Comparison of ENCODE assay signal across 9 mouse cellular contexts in genomic region chr11:4987487-4987852, GRCm38 (mm10). TPM values are rescaled to one million over a fixed set of nuclear protein-coding genes. Genes with fewer than 3 reads are reported as not detected.
DNase-seq lines count a peak whose midpoint lies in the region; ATAC-seq and TF ChIP-seq lines count a peak whose summit lies in the region.
"Had no signal": no experiment of that assay in that cellular context is flagged by ENCODE, and none has a peak within 500 bp of the region (broad histone marks: within the 10 kb centered on the region; RNA-seq: fewer than 3 reads in every experiment).

No protein-coding gene starts in this region.

- H3K4me3 ChIP-seq in cerebellum, adult 2 months (replicated peaks; ENCODE audit: insufficient read depth, low read depth, low read length), result peak overlapping the region; percentile 67
- peak overlapping the region; percentile 79 to 87 for H3K4me3 ChIP-seq in liver, embryonic 14.5 days (ENCODE audit: insufficient read depth in 1 of 2, low read depth in 2 of 2, low read length in 2 of 2)

- no peak for ATAC-seq in liver, embryonic 14.5 days (ENCODE audit: insufficient read depth)

- no peaks in the 10 kb centered on the region for H3K9me3 ChIP-seq in liver, embryonic 14.5 days (ENCODE audit: control insufficient read depth, low read length)

- 32% methylated on average over 11 of the region's 11 CpGs for WGBS in cerebellum, adult 2 months
- WGBS in liver, embryonic 14.5 days (ENCODE audit: insufficient replicate concordance), result 34% methylated on average over 11 of the region's 11 CpGs

- peaks cover 21% of the 10 kb centered on the region for H3K4me1 ChIP-seq in cerebellum, adult 2 months (ENCODE audit: control insufficient read depth, insufficient read depth, low read length)
- peaks cover 19 to 46% of the 10 kb centered on the region in 2 experiments for H3K4me1 ChIP-seq in liver, embryonic 14.5 days (replicated peaks; ENCODE audit: control insufficient read depth in 2 of 2, insufficient read depth in 2 of 2, low read length in 1 of 2)

- peaks cover 9% of the 10 kb centered on the region for H3K36me3 ChIP-seq in liver, embryonic 14.5 days (replicated peaks; ENCODE audit: control insufficient read depth, insufficient read depth, low read depth)

- TF ChIP-seq CTCF in cerebellum, adult 2 months (IDR thresholded peaks at IDR 0.05; ENCODE audit: borderline replicate concordance, insufficient read depth, low read depth, low read length), result no peak
- TF ChIP-seq CTCF in liver, embryonic 14.5 days (IDR thresholded peaks at IDR 0.05; ENCODE audit: low read depth), result no peak

- no peaks in the 10 kb centered on the region for H3K27me3 ChIP-seq in cerebellum, adult 2 months (ENCODE audit: control insufficient read depth, insufficient read depth, low read length)
- H3K27me3 ChIP-seq in liver, embryonic 14.5 days (ENCODE audit: control insufficient read depth, insufficient read depth, low read length), result no peaks in the 10 kb centered on the region

- DNase-seq in cerebellum, adult 2 months, result no peak
- DNase-seq in cerebellum, postnatal 4 days (ENCODE audit: low spot score in 2 of 2), result no peak
- peak; percentile 15 for DNase-seq in thymus, postnatal 0 days (ENCODE audit: low spot score)
- DNase-seq in thymus, adult 18-20 months, result no peak
- DNase-seq in liver, embryonic 14.5 days (ENCODE audit: low read depth in 3 of 3, low spot score in 3 of 3), result no peak
- DNase-seq in urinary bladder, postnatal 4 days (ENCODE audit: low spot score in 2 of 2), result no peak
- DNase-seq in layer of hippocampus, adult 18-20 months (ENCODE audit: low spot score in 2 of 2), result no peak
- no peak for DNase-seq in adrenal gland, postnatal 25 days
- DNase-seq: cerebellum, postnatal 14 days had no signal

- 0 out of 2 replicates have a peak overlapping the region, but pooled peaks have one; percentile 44 for H3K27ac ChIP-seq in cerebellum, adult 2 months (ENCODE audit: insufficient read depth, low read length)
- H3K27ac ChIP-seq in liver, embryonic 14.5 days, result peak overlapping the region; percentile 58

- H3K4me2 ChIP-seq in liver, embryonic 14.5 days (ENCODE audit: low read depth), result peak overlapping the region; percentile 89

- H3K9ac ChIP-seq in liver, embryonic 14.5 days (replicated peaks), result peak overlapping the region; percentile 84

- no peak for TF ChIP-seq EP300 in liver, embryonic 14.5 days (IDR thresholded peaks at IDR 0.05; ENCODE audit: low read depth)

- no peak for TF ChIP-seq POLR2A in cerebellum, adult 2 months (IDR thresholded peaks at IDR 0.05; ENCODE audit: borderline replicate concordance, insufficient read depth, low read length)

RNA-seq across cellular contexts. Expression of gene Ap1b1, which starts 0.8 kb away (rescaled TPM):
- polyA plus RNA-seq in cerebellum, adult 2 months (2012; rRNA removed), result 180 and 181 TPM in 2 replicates
- 56.7 and 59.0 TPM in 2 replicates for polyA plus RNA-seq in thymus, postnatal 0 days (2015; fragmentation: Nextera tagmentation; extraction: Ambion mirVana)
- 54.1 and 58.8 TPM in 2 replicates for polyA plus RNA-seq in liver, embryonic 14.5 days (2012; rRNA removed)
- polyA plus RNA-seq in liver, embryonic 14.5 days (2014; fragmentation: Nextera tagmentation; extraction: Ambion mirVana), result 64.1 and 77.8 TPM in 2 replicates
- total RNA-seq in layer of hippocampus, adult 18-20 months (2021), result 100 to 1,000 TPM; 155 TPM
- total RNA-seq in adrenal gland, postnatal 25 days (2021), result 59.8 and 68.0 TPM in 2 replicates

RNA-seq across cellular contexts. Expression of gene Nefh, which starts 39.6 kb away (rescaled TPM):
- 197 and 273 TPM in 2 replicates for polyA plus RNA-seq in cerebellum, adult 2 months (2012; rRNA removed)
- 3.1 and 3.9 TPM in 2 replicates for polyA plus RNA-seq in thymus, postnatal 0 days (2015; fragmentation: Nextera tagmentation; extraction: Ambion mirVana)
- polyA plus RNA-seq in liver, embryonic 14.5 days (2012; rRNA removed), result 0.08 and 0.16 TPM in 2 replicates
- 0.22 and 0.29 TPM in 2 replicates for polyA plus RNA-seq in liver, embryonic 14.5 days (2014; fragmentation: Nextera tagmentation; extraction: Ambion mirVana)
- 10 to 100 TPM; 43.1 to 44.6 TPM for total RNA-seq in layer of hippocampus, adult 18-20 months (2021)
- total RNA-seq in adrenal gland, postnatal 25 days (2021), result 0.88 and 1.1 TPM in 2 replicates

Comparison
In these comparisons a context has a peak if more than half of its experiments do, and no peak if none do; other contexts are left out.
1. RNA of gene Nefh, which starts 39.6 kb away (polyA plus RNA-seq): 197 to 273 TPM in cerebellum, adult 2 months; 3.1 to 3.9 TPM in thymus, postnatal 0 days and 0.08 to 0.29 TPM in liver, embryonic 14.5 days; every median in the first group is over 10 times any median in the second.